Mouse (Mus musculus) kidney, adult 11 months (tissue): ENCODE measurements around the gene Nudt9.

Experiments used
- DNase-seq: peaks from one replicate; pipeline ENCODE4 v3.0.0; 2022

Nudt9 gene

GRCm38 (mm10) chr5:104039154-104039932 is 6.8 kb upstream of the Nudt9 start:
- DNase-seq: peak; percentile 47

- DNase-seq: no peak
Measured at GRCm38 (mm10) chr5:104042906-104043305, 3.2 kb upstream of the Nudt9 start.

GRCm38 (mm10) chr5:104043704-104044103 is 2.4 kb upstream of the Nudt9 start:
- DNase-seq: no peak

GRCm38 (mm10) chr5:104047200-104048105 is 1.3 kb downstream of the Nudt9 start:
- DNase-seq: no peak

- DNase-seq: no peak
Measured at GRCm38 (mm10) chr5:104048139-104048538, 2.0 kb downstream of the Nudt9 start.

GRCm38 (mm10) chr5:104052956-104053355 is 6.8 kb downstream of the Nudt9 start:
- no peak for DNase-seq

GRCm38 (mm10) chr5:104054938-104055337 is 8.8 kb downstream of the Nudt9 start:
- no peak for DNase-seq

- DNase-seq: no peak
Measured at GRCm38 (mm10) chr5:104055816-104056215, 9.7 kb downstream of the Nudt9 start.

- no peak for DNase-seq
Measured at GRCm38 (mm10) chr5:104056295-104056694, 10.2 kb downstream of the Nudt9 start.

GRCm38 (mm10) chr5:104058021-104058420 is 11.9 kb downstream of the Nudt9 start:
- no peak for DNase-seq

GRCm38 (mm10) chr5:104059628-104060027 is 13.5 kb downstream of the Nudt9 start:
- no peak for DNase-seq

- DNase-seq: no peak
Measured at GRCm38 (mm10) chr5:104060429-104060828, 14.3 kb downstream of the Nudt9 start.

- DNase-seq: no peak
Measured at GRCm38 (mm10) chr5:104061936-104062772, 16.0 kb downstream of the Nudt9 start.

- DNase-seq: no peak
Measured at GRCm38 (mm10) chr5:104062773-104063551, 16.9 kb downstream of the Nudt9 start.

- no peak for DNase-seq
Measured at GRCm38 (mm10) chr5:104068751-104069150, 22.6 kb downstream of the Nudt9 start.

- DNase-seq: no peak
Measured at GRCm38 (mm10) chr5:104071048-104071447, 24.9 kb downstream of the Nudt9 start.

GRCm38 (mm10) chr5:104072272-104072886 is 26.3 kb downstream of the Nudt9 start:
- DNase-seq: no peak

GRCm38 (mm10) chr5:104073602-104074001 is 27.5 kb downstream of the Nudt9 start:
- DNase-seq: no peak

- peak; percentile 45 for DNase-seq
Measured at GRCm38 (mm10) chr5:104074388-104074787, 28.3 kb downstream of the Nudt9 start.

GRCm38 (mm10) chr5:104076361-104076760 is 30.3 kb downstream of the Nudt9 start:
- DNase-seq: no peak

- no peak for DNase-seq
Measured at GRCm38 (mm10) chr5:104077508-104077907, 31.4 kb downstream of the Nudt9 start, which contains the start of gene Gm17660. Gm17660 (minus strand) TSS chr5:104077608.

- no peak for DNase-seq
Measured at GRCm38 (mm10) chr5:104080736-104081135, 34.6 kb downstream of the Nudt9 start.
